Mouse (Mus musculus): ENCODE measurements around the gene Cacna1c. TPM values are rescaled to one million over a fixed set of nuclear protein-coding genes. Genes with fewer than 3 reads are reported as not detected.

Cacna1c gene
- polyA plus RNA-seq, 1 experiment from 2014 or later, result 2.0 TPM

DNA sequence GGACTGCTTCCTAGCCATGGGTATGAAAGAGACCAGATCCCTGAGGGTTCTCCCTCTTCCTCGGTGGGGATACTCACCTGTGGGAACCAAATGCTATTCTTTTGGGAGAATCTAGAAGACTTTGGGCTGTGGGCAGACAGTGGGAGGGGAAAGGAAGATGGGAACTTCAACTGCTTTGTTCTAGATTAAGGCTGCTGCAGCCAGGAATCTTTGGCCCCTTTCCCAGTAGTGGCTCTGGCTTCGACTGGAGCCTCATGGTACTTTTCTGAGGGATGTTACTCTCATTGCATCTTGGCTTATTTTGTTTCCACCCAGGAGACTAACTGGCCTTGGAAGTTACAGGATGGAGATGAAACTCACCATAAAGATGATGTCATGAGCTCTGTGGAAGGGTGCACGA, 441.8 kb downstream of the Cacna1c start:
- Histone ChIP-seq H3K27me3 (ENCODE audit: poor library complexity, severe bottlenecking) (peaks cover 6% of the 10 kb centered on the region; the same call in 1 of the 2 replicates), H3K4me1 (peaks cover 9% of the 10 kb centered on the region), H3K4me3 (no peak overlapping the region), H3K9me3 (no peaks in the 10 kb centered on the region), H3K36me3 (replicated peaks) (no peaks in the 10 kb centered on the region), H3K27ac (no peak overlapping the region)
- DNase-seq (ENCODE audit: extremely low spot score, low spot score), result no peak
- 88% methylated on average over 3 of the region's 3 CpGs for WGBS

DNA sequence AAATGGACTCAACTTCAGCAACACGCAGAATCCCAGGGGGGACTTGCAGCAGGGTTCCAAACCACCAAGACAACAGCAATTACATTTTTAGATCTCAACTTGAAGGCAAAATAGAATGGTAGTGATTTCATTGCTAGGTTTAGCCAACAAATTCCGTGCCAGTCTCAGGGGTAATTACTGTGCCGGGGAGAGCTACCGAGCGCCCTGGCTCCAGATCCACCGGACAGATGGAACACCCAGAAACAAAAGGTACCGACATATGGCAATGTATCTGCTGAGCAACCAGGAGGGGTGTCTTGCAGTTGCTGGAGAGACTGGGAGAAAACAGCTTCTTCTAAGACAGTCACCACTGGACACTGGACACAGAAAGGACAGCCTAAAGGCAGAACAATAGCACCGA, 442.4 kb downstream of the Cacna1c start:
- WGBS, result 92% methylated on average over 8 of the region's 8 CpGs
- Histone ChIP-seq H3K4me1 (peaks cover 9% of the 10 kb centered on the region), H3K9me3 (no peaks in the 10 kb centered on the region), H3K4me3 (no peak overlapping the region), H3K27me3 (ENCODE audit: poor library complexity, severe bottlenecking) (peaks cover 6% of the 10 kb centered on the region; the same call in 1 of the 2 replicates), H3K27ac (no peak overlapping the region), H3K36me3 (replicated peaks) (no peaks in the 10 kb centered on the region)
- DNase-seq (ENCODE audit: extremely low spot score, low spot score), result no peak

DNA sequence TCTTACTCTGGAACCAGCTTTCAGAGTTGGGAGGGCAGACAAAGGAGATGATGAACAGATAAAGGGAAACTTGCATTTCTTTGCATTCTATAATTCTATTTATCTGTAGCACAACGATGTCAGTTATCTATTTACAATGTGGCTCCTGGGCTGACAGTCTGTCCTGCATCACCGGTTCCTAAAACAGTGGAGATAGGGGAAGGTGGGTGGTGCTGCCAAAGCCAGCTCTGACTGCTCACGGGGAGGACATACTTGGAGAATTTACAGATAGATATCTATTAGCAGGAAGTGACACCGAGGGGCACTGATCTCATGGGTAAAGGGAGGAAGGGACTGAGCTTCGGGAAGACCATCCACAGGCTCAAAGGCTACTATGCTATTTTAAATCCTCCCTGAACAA, 443.2 kb downstream of the Cacna1c start:
- no peak overlapping the region for H3K27ac ChIP-seq
- 88% methylated on average over 5 of the region's 5 CpGs for WGBS
- H3K36me3 ChIP-seq (replicated peaks), result no peaks in the 10 kb centered on the region
- H3K4me3 ChIP-seq, result no peak overlapping the region
- no peaks in the 10 kb centered on the region for H3K9me3 ChIP-seq
- no peak for DNase-seq (ENCODE audit: extremely low spot score, low spot score)
- peaks cover 6% of the 10 kb centered on the region; the same call in 1 of the 2 replicates for H3K27me3 ChIP-seq (ENCODE audit: poor library complexity, severe bottlenecking)
- H3K4me1 ChIP-seq, result peaks cover 9% of the 10 kb centered on the region

DNA sequence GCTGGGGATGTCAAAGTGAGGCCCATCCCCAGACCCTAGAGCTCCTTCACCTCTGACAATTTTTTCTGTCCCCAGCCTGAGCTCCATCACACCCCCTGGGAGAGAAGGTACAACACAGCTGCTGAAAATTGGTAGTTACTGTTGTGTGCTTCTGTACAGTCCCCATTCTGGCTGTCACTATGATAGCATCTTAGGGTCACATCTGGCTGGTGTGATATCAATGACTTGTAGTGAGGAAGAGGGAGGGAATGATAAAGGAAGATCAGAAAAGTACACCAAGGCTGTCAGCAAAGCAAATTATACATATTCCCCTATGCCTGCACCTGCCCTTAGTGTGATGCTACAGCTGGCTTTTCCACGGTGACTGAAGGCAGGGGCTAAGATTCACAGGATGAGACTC, 446.9 kb downstream of the Cacna1c start:
- no peak overlapping the region for H3K4me3 ChIP-seq
- H3K27me3 ChIP-seq (ENCODE audit: poor library complexity, severe bottlenecking), result no peaks in the 10 kb centered on the region
- no peaks in the 10 kb centered on the region for H3K4me1 ChIP-seq
- no peaks in the 10 kb centered on the region for H3K9me3 ChIP-seq
- DNase-seq (ENCODE audit: extremely low spot score, low spot score), result no peak
- no peak overlapping the region for H3K27ac ChIP-seq
- WGBS, result 91% methylated on average over 1 of the region's 1 CpGs
- no peaks in the 10 kb centered on the region for H3K36me3 ChIP-seq (replicated peaks)

DNA sequence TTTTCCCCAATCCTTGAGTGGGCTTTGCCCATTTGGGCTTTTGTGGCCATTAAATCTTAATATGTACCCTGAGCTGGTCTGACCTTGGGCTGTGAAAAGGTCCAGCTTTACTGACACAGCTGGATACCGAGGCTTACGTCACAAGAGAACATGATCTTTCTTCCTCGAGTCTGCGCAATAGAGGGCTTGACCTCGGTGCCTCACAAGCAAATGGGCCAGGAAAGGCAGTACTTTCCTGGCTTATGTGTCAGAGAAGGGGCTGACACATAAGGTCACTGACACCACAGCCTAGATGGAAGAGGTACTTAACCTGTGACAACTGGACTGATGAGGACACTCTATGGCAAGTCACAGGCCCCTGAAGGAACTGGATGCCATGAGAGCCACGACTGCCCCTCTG, 453.5 kb downstream of the Cacna1c start:
- H3K4me3 ChIP-seq, result no peak overlapping the region
- no peaks in the 10 kb centered on the region for H3K36me3 ChIP-seq (replicated peaks)
- no peaks in the 10 kb centered on the region for H3K9me3 ChIP-seq
- no peak for DNase-seq (ENCODE audit: extremely low spot score, low spot score)
- no peaks in the 10 kb centered on the region for H3K27me3 ChIP-seq (ENCODE audit: poor library complexity, severe bottlenecking)
- no peak overlapping the region for H3K27ac ChIP-seq
- WGBS, result 86% methylated on average over 6 of the region's 6 CpGs
- no peaks in the 10 kb centered on the region for H3K4me1 ChIP-seq

DNA sequence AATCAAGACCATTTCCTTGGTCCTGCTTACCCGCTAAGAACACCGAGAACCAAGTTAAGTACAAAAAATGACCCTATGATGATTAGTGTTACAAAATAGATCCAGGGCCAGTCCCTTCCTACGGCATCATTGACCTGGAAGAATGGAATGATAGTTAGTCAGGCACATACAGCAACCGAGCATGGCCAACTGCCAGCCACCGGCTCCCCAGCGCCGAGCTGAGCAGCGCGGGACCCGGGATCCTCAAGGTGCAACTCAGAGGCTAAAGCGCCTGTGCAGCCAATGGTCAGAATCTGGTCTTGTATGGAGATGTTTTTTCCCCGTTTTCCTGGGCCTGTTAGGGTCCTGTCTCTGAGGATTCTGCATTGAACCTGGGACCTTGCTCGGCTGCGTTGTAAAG, 454.4 kb downstream of the Cacna1c start:
- H3K9me3 ChIP-seq, result no peaks in the 10 kb centered on the region
- WGBS, result 95% methylated on average over 14 of the region's 14 CpGs
- H3K27me3 ChIP-seq (ENCODE audit: poor library complexity, severe bottlenecking), result no peaks in the 10 kb centered on the region
- H3K36me3 ChIP-seq (replicated peaks), result no peaks in the 10 kb centered on the region
- no peaks in the 10 kb centered on the region for H3K4me1 ChIP-seq
- H3K27ac ChIP-seq, result no peak overlapping the region
- DNase-seq (ENCODE audit: extremely low spot score, low spot score), result no peak
- no peak overlapping the region for H3K4me3 ChIP-seq

DNA sequence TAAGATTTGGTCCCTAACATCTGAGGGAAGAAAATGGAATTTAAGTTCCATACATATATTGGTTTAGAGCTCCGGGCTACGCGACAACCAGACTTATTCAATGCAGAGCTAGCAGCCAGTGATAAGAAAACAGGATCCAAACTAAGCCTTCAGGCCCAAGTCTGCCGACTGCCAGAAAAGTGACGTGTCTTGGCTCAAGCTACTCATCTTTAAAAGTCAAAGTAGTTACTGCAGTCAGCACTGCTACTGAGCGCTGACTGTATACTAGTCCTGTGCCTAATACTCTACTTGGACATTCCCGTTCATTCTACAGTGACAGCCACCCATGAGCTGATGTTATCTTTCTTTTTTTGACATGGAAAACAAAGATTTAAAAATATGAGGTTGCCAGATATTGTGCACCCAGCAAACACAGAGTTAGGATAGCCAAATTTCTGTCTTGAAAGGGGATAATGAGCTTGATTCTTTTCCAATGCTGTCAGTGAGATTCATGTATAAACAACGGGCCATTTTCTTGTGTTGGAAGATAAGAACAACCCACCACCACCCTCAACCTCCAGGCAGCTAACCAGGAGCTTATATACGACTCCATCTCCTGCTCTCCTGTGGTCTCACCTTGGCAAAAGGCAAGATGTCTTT, 456.1 kb downstream of the Cacna1c start:
- H3K27me3 ChIP-seq (ENCODE audit: poor library complexity, severe bottlenecking), result no peaks in the 10 kb centered on the region
- no peak overlapping the region for H3K4me3 ChIP-seq
- no peak overlapping the region for H3K27ac ChIP-seq
- no peaks in the 10 kb centered on the region for H3K4me1 ChIP-seq
- no peaks in the 10 kb centered on the region for H3K9me3 ChIP-seq
- DNase-seq (ENCODE audit: extremely low spot score, low spot score), result no peak
- no peaks in the 10 kb centered on the region for H3K36me3 ChIP-seq (replicated peaks)
- 93% methylated on average over 9 of the region's 9 CpGs for WGBS

DNA sequence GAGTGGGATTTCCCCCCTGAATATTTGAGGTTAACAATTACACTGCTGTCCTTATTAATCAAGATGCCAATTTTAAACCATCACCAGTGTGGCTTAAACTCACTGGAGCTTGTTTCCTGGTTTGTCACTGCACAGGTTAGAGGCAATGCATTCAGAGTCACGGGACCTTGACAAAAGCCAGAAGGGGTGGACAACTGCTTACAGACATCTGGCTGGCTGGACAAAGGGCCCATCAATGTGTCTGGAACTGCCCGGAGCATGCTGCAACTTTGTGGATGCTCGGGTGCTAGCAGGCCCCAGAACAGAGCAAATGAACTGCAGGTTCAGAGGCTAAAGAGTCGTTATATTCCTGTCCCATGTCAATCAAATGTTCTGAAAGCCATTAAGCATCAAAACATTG, 456.9 kb downstream of the Cacna1c start:
- no peak for DNase-seq (ENCODE audit: extremely low spot score, low spot score)
- WGBS, result 67% methylated on average over 4 of the region's 4 CpGs

DNA sequence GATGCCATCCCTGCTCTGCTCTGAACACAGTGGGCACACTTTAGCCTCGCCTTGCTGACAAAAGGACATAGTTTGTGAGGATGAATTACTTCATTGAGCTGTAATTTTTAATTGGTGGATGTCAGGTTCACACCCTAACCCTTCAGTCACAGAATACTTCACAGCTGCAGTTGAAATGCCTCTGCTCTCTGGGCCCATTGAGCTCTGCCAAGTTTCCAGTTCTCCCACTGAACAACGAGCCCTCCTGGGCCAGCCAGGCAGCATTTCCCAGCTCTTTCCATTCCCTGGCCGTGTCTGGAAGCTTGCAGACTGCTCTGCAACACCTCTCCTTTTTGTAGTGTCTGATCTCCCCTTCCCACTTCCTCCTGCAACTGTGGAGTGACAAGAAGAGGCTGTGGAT, 457.6 kb downstream of the Cacna1c start:
- H3K4me3 ChIP-seq, result no peak overlapping the region
- no peak for DNase-seq (ENCODE audit: extremely low spot score, low spot score)
- WGBS, result 73% methylated on average over 3 of the region's 3 CpGs
- H3K4me1 ChIP-seq, result no peaks in the 10 kb centered on the region
- no peak overlapping the region for H3K27ac ChIP-seq
- H3K9me3 ChIP-seq, result no peaks in the 10 kb centered on the region
- H3K27me3 ChIP-seq (ENCODE audit: poor library complexity, severe bottlenecking), result no peaks in the 10 kb centered on the region
- no peaks in the 10 kb centered on the region for H3K36me3 ChIP-seq (replicated peaks)

More for the DNA sequence above, 456.9 kb downstream of the Cacna1c start:
- Histone ChIP-seq H3K27me3 (ENCODE audit: poor library complexity, severe bottlenecking) (no peaks in the 10 kb centered on the region), H3K4me3 (no peak overlapping the region), H3K4me1 (no peaks in the 10 kb centered on the region), H3K9me3 (no peaks in the 10 kb centered on the region), H3K36me3 (replicated peaks) (no peaks in the 10 kb centered on the region), H3K27ac (no peak overlapping the region)

DNA sequence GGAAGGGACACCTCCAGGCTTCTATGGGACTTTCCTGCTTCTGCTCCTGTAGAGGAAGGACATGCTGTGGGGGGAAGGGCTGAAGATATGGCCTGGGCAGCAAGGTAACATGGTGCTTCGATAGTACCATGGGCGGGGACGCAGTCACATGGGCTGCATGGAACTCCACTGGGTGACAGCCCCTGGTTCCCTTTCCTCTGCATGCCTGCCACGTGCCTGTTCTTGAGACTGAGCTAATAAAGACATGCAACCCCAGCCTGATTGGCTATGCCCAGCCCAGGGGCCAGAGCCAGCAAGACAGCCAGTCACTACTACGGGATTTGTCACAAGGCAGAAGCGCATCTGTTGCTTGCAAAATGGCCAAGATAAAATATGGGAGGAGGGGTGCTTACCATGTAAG, 459.1 kb downstream of the Cacna1c start:
- H3K36me3 ChIP-seq (replicated peaks), result no peaks in the 10 kb centered on the region
- no peak for DNase-seq (ENCODE audit: extremely low spot score, low spot score)
- H3K27ac ChIP-seq, result no peak overlapping the region
- H3K4me3 ChIP-seq, result no peak overlapping the region
- no peaks in the 10 kb centered on the region for H3K27me3 ChIP-seq (ENCODE audit: poor library complexity, severe bottlenecking)
- H3K9me3 ChIP-seq, result no peaks in the 10 kb centered on the region
- WGBS, result 87% methylated on average over 6 of the region's 6 CpGs
- H3K4me1 ChIP-seq, result no peaks in the 10 kb centered on the region

DNA sequence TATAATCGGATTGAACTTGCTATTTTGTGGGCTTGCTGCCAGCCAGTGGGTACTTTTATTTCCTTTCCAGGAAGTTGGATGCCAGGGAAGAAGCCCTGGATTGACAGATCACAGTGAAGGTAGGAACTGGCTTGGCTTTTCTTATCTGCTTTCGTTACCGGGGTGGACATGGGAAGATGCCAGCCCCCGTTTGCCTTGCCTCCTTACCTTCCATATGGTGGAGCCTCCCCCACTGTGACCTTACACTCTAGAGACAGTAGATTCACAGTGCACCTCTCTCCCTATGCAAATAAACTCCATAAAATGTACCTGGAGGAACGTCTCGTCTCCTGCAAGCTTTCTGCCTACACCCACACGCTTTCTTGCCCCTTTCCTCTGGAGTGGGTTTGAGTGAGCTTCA, 459.7 kb downstream of the Cacna1c start:
- no peak overlapping the region for H3K4me3 ChIP-seq
- H3K27ac ChIP-seq, result no peak overlapping the region
- no peaks in the 10 kb centered on the region for H3K9me3 ChIP-seq
- no peaks in the 10 kb centered on the region for H3K27me3 ChIP-seq (ENCODE audit: poor library complexity, severe bottlenecking)
- no peaks in the 10 kb centered on the region for H3K36me3 ChIP-seq (replicated peaks)
- no peak for DNase-seq (ENCODE audit: extremely low spot score, low spot score)
- H3K4me1 ChIP-seq, result no peaks in the 10 kb centered on the region
- 90% methylated on average over 7 of the region's 7 CpGs for WGBS

DNA sequence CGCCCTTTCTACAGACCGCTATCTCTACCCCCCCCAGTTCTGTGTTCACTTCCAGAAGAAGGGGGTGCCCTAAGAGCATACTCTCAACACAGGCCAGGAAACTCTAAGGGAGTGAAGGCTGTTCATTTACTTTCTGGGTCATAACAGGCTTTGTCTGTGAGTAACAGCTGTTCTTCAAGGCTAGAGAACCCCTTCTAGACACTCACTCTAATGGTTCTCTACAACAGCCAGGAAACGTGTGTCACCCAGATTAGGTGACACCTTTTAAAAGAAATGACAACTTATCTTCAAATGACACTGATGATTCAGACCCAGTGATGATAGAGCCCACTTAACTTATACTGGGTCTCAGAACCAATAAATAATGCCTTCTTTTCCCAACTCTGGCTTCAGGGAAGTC, 461.1 kb downstream of the Cacna1c start:
- Histone ChIP-seq H3K4me3 (no peak overlapping the region), H3K36me3 (replicated peaks) (no peaks in the 10 kb centered on the region), H3K27ac (no peak overlapping the region), H3K27me3 (ENCODE audit: poor library complexity, severe bottlenecking) (no peaks in the 10 kb centered on the region), H3K9me3 (no peaks in the 10 kb centered on the region), H3K4me1 (no peaks in the 10 kb centered on the region)
- DNase-seq (ENCODE audit: extremely low spot score, low spot score), result no peak
- WGBS, result 88% methylated on average over 3 of the region's 3 CpGs

DNA sequence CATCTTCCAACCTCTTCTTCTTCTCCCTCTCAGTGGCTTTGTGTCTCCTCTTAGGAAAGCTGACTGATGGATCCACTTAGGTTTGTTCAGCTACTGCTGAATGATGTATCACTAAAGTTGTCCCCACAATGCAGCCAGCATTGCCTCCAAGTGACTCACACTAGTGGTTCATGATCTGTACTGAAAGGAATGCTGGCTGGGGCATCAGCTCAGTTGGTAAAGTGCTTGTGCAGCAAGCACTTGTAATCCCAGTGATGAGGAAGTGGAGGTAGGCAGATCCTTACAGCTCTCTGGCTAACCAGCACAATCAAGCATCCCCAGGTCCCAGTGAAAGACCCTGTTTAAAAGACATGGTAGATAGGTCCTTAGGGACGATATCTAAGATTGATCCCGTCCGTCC, 464.3 kb downstream of the Cacna1c start:
- Histone ChIP-seq H3K27ac (no peak overlapping the region), H3K9me3 (no peaks in the 10 kb centered on the region), H3K27me3 (ENCODE audit: poor library complexity, severe bottlenecking) (no peaks in the 10 kb centered on the region), H3K4me3 (no peak overlapping the region), H3K4me1 (no peaks in the 10 kb centered on the region), H3K36me3 (replicated peaks) (no peaks in the 10 kb centered on the region)
- no peak for DNase-seq (ENCODE audit: extremely low spot score, low spot score)
- WGBS, result 98% methylated on average over 3 of the region's 3 CpGs

DNA sequence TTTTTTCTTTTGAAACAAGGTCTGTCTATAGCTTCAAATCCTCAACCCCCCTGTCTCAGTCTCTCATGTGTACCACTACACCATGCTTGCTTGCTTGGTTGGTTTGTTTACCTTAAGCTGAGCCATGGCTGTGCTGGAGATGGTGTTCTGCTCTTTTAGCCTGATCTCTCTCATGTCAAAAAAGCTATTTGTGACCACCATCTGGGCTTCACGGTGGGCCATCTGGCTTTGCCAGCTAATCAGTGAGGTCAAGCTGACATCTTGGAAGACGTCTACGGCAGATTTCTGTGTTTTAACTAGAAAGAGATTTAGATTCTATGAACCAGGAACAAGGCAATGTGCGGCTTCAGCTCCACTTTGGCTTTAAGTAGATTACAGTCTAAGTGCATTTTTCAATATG, 471.3 kb downstream of the Cacna1c start:
- Histone ChIP-seq H3K9me3 (no peaks in the 10 kb centered on the region), H3K4me3 (no peak overlapping the region), H3K27ac (no peak overlapping the region), H3K4me1 (0 out of 2 replicates have a peak, but pooled peaks cover 2% of the 10 kb centered on the region), H3K27me3 (ENCODE audit: poor library complexity, severe bottlenecking) (no peaks in the 10 kb centered on the region), H3K36me3 (replicated peaks) (no peaks in the 10 kb centered on the region)
- no peak for DNase-seq (ENCODE audit: extremely low spot score, low spot score)
- 88% methylated on average over 4 of the region's 4 CpGs for WGBS

Data from forebrain, embryonic 10.5 days (tissue).